Mouse (Mus musculus) right cerebral cortex, postnatal 25 days (tissue): Measurements from ENCODE around the gene Tacc3.

ENCODE experiments used
- DNase-seq: peaks from one replicate; pipeline ENCODE4 v3.0.0; 2022

Gene Tacc3

GRCm38 (mm10) chr5:33726081-33726647 lies 68.2 kb downstream of the Tacc3 start:
- no peak for DNase-seq

GRCm38 (mm10) chr5:33726891-33727290 lies 69.0 kb downstream of the Tacc3 start:
- DNase-seq: no peak
